Mouse (Mus musculus): ENCODE measurements around the gene Ttc28. TPM values are rescaled to one million over a fixed set of nuclear protein-coding genes. Genes with fewer than 3 reads are reported as not detected.
"Not testable (repeated sequence)": the region's sequence is repeated elsewhere in the genome, so short reads cannot be mapped to it uniquely, and the experiment has no call there.

Gene Ttc28
- polyA plus RNA-seq (2015; fragmentation: Nextera tagmentation; extraction: Ambion mirVana), result 17.6 and 18.0 TPM in 2 replicates

GRCm38 (mm10) chr5:110879584-110880374 lies at the start of gene Ttc28:
TSS of gene Ttc28 (plus strand) at chr5:110879803.
- H3K27me3 ChIP-seq, result no peaks in the 10 kb centered on the region
- peak within 1 kb of the TSS; percentile 86 for H3K27ac ChIP-seq
- peak within 1 kb of the TSS; percentile 79 for H3K4me2 ChIP-seq
- 1% methylated on average over 81 of the region's 101 CpGs for WGBS
- no peaks in the 10 kb centered on the region for H3K9me3 ChIP-seq
- H3K9ac ChIP-seq, result peak within 1 kb of the TSS; percentile 90
- peaks cover 12% of the 10 kb centered on the region; the same call in 1 of the 2 replicates for H3K36me3 ChIP-seq
- H3K4me1 ChIP-seq, result peaks cover 23% of the 10 kb centered on the region
- peak within 1 kb of the TSS; percentile 79 for H3K4me3 ChIP-seq
- ATAC-seq (ENCODE audit: insufficient number of reproducible peaks, insufficient read depth, low FRiP score, low TSS enrichment, low read depth), result peak; percentile 79

- no peak overlapping the region for H3K9ac ChIP-seq
- WGBS, result 84% methylated on average over 5 of the region's 5 CpGs
- H3K27ac ChIP-seq, result no peak overlapping the region
- no peaks in the 10 kb centered on the region for H3K27me3 ChIP-seq
- H3K9me3 ChIP-seq, result no peaks in the 10 kb centered on the region
- H3K36me3 ChIP-seq, result peaks cover 10% of the 10 kb centered on the region; the same call in 1 of the 2 replicates
- no peak for ATAC-seq (ENCODE audit: insufficient number of reproducible peaks, insufficient read depth, low FRiP score, low TSS enrichment, low read depth)
- no peak overlapping the region for H3K4me3 ChIP-seq
- H3K4me1 ChIP-seq, result no peaks in the 10 kb centered on the region
- no peak overlapping the region for H3K4me2 ChIP-seq
Observed at GRCm38 (mm10) chr5:110831036-110831720, 48.4 kb upstream of the Ttc28 start.

- Histone ChIP-seq H3K4me2 (no peak overlapping the region), H3K4me1 (peaks cover 18% of the 10 kb centered on the region), H3K27me3 (no peaks in the 10 kb centered on the region), H3K36me3 (peaks cover 6% of the 10 kb centered on the region; the same call in 1 of the 2 replicates), H3K4me3 (no peak overlapping the region), H3K27ac (no peak overlapping the region), H3K9me3 (no peaks in the 10 kb centered on the region), H3K9ac (no peak overlapping the region)
- no peak for ATAC-seq (ENCODE audit: insufficient number of reproducible peaks, insufficient read depth, low FRiP score, low TSS enrichment, low read depth)
- WGBS, result 33% methylated on average over 3 of the region's 3 CpGs
Observed at GRCm38 (mm10) chr5:110835959-110836358, 43.6 kb upstream of the Ttc28 start.

GRCm38 (mm10) chr5:110838016-110838415 lies 41.6 kb upstream of the Ttc28 start:
- 89% methylated on average over 5 of the region's 5 CpGs for WGBS
- peaks cover 22% of the 10 kb centered on the region for H3K36me3 ChIP-seq
- not testable (repeated sequence) for H3K27me3 ChIP-seq; H3K4me3 ChIP-seq; H3K9me3 ChIP-seq; H3K27ac ChIP-seq; H3K4me2 ChIP-seq; ATAC-seq (ENCODE audit: insufficient number of reproducible peaks, insufficient read depth, low FRiP score, low TSS enrichment, low read depth); H3K9ac ChIP-seq
- H3K4me1 ChIP-seq, result peaks cover 21% of the 10 kb centered on the region

- Histone ChIP-seq H3K27ac (peak overlapping the region; percentile 86), H3K4me1 (peaks cover 21% of the 10 kb centered on the region), H3K4me2 (peak overlapping the region; percentile 75), H3K36me3 (peaks cover 23% of the 10 kb centered on the region), H3K9ac (peak overlapping the region; percentile 84), H3K4me3 (peak overlapping the region; percentile 77), H3K27me3 (no peaks in the 10 kb centered on the region), H3K9me3 (no peaks in the 10 kb centered on the region)
- WGBS, result 6% methylated on average over 28 of the region's 28 CpGs
- peak; percentile 54 for ATAC-seq (ENCODE audit: insufficient number of reproducible peaks, insufficient read depth, low FRiP score, low TSS enrichment, low read depth)
Observed at GRCm38 (mm10) chr5:110839038-110839677, 40.4 kb upstream of the Ttc28 start.

GRCm38 (mm10) chr5:110839678-110840365 lies 39.8 kb upstream of the Ttc28 start, which contains the start of the genes Hscb and Chek2:
TSS of gene Hscb (minus strand) at chr5:110839777.
TSS of gene Chek2 (plus strand) at chr5:110839979.
- Histone ChIP-seq H3K9me3 (no peaks in the 10 kb centered on the region), H3K27me3 (no peaks in the 10 kb centered on the region), H3K27ac (peak within 1 kb of the TSS; percentile 89), H3K36me3 (peaks cover 26% of the 10 kb centered on the region), H3K4me1 (peaks cover 21% of the 10 kb centered on the region), H3K9ac (peak within 1 kb of the TSS; percentile 84), H3K4me3 (peak within 1 kb of the TSS; percentile 77), H3K4me2 (peak within 1 kb of the TSS; percentile 75)
- ATAC-seq (ENCODE audit: insufficient number of reproducible peaks, insufficient read depth, low FRiP score, low TSS enrichment, low read depth), result peak; percentile 97
- under 1% methylated on average over 41 of the region's 41 CpGs for WGBS

GRCm38 (mm10) chr5:110840465-110840864 lies 39.1 kb upstream of the Ttc28 start:
- WGBS, result 5% methylated on average over 4 of the region's 4 CpGs

GRCm38 (mm10) chr5:110841046-110841862 lies 38.3 kb upstream of the Ttc28 start:
- 90% methylated on average over 14 of the region's 14 CpGs for WGBS
- no peaks in the 10 kb centered on the region for H3K9me3 ChIP-seq
- H3K4me1 ChIP-seq, result peaks cover 21% of the 10 kb centered on the region
- H3K9ac ChIP-seq, result no peak overlapping the region
- no peak overlapping the region for H3K27ac ChIP-seq
- no peak for ATAC-seq (ENCODE audit: insufficient number of reproducible peaks, insufficient read depth, low FRiP score, low TSS enrichment, low read depth)
- H3K4me3 ChIP-seq, result peak overlapping the region; percentile 77; the same call in 1 of the 2 replicates
- H3K4me2 ChIP-seq, result no peak overlapping the region
- H3K36me3 ChIP-seq, result peaks cover 37% of the 10 kb centered on the region
- H3K27me3 ChIP-seq, result no peaks in the 10 kb centered on the region

More at GRCm38 (mm10) chr5:110840465-110840864, 39.1 kb upstream of the Ttc28 start:
- H3K36me3 ChIP-seq, result peaks cover 33% of the 10 kb centered on the region
- peak overlapping the region; percentile 77 for H3K4me3 ChIP-seq
- H3K27ac ChIP-seq, result peak overlapping the region; percentile 89
- no peaks in the 10 kb centered on the region for H3K9me3 ChIP-seq
- H3K4me1 ChIP-seq, result peaks cover 21% of the 10 kb centered on the region
- ATAC-seq (ENCODE audit: insufficient number of reproducible peaks, insufficient read depth, low FRiP score, low TSS enrichment, low read depth), result no peak
- H3K4me2 ChIP-seq, result peak overlapping the region; percentile 75
- peak overlapping the region; percentile 72 for H3K9ac ChIP-seq
- H3K27me3 ChIP-seq, result no peaks in the 10 kb centered on the region

- H3K36me3 ChIP-seq, result peaks cover 24% of the 10 kb centered on the region
- no peak for ATAC-seq (ENCODE audit: insufficient number of reproducible peaks, insufficient read depth, low FRiP score, low TSS enrichment, low read depth)
- no peak overlapping the region for H3K4me3 ChIP-seq
- WGBS, result 81% methylated on average over 1 of the region's 1 CpGs
- no peak overlapping the region for H3K4me2 ChIP-seq
- H3K4me1 ChIP-seq, result peaks cover 9% of the 10 kb centered on the region; the same call in 1 of the 2 replicates
- H3K27ac ChIP-seq, result no peak overlapping the region
- no peak overlapping the region for H3K9ac ChIP-seq
- H3K27me3 ChIP-seq, result no peaks in the 10 kb centered on the region
- no peaks in the 10 kb centered on the region for H3K9me3 ChIP-seq
Observed at GRCm38 (mm10) chr5:110852990-110853389, 26.6 kb upstream of the Ttc28 start.

GRCm38 (mm10) chr5:110857091-110857490 lies 22.5 kb upstream of the Ttc28 start:
- Histone ChIP-seq H3K4me2 (no peak overlapping the region), H3K4me3 (no peak overlapping the region), H3K9me3 (no peaks in the 10 kb centered on the region), H3K27me3 (no peaks in the 10 kb centered on the region), H3K4me1 (peaks cover 19% of the 10 kb centered on the region), H3K36me3 (peaks cover 28% of the 10 kb centered on the region), H3K27ac (0 out of 2 replicates have a peak overlapping the region, but pooled peaks have one; percentile 17), H3K9ac (no peak overlapping the region)
- WGBS, result 26% methylated on average over 5 of the region's 5 CpGs
- no peak for ATAC-seq (ENCODE audit: insufficient number of reproducible peaks, insufficient read depth, low FRiP score, low TSS enrichment, low read depth)

Measured in embryonic facial prominence, embryonic 13.5 days (tissue).